Mouse (Mus musculus) c-Kit-positive CD71-negative TER-119-negative erythroid progenitor cells, embryonic 14.5 days (primary cell): ENCODE measurements around the gene Focad.

Source experiments
- DNase-seq: peaks from one replicate; pipeline ENCODE4 v3.0.0-alpha.2; 2013; ENCODE audit warnings: low read depth

Gene Focad

DNA sequence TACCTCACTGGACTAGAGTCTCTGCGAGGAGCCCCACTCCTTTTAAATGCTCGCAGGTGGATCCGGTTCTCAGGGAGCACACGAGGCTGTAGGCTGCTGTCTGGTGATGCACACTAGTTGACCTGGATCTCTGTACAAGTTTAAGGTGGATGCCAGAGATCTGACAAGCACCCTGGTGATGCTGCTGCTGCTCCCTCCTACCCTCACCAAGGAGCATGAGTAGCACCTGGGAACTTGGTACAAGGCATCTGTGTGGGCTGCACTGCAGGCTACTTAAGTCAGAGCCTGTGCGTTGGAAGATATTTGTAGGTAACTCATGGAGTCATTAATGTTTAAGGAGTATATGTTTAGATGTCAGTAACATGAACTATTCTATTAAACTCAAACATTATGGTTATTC lies 62.5 kb downstream of the Focad start:
- no peak for DNase-seq

DNA sequence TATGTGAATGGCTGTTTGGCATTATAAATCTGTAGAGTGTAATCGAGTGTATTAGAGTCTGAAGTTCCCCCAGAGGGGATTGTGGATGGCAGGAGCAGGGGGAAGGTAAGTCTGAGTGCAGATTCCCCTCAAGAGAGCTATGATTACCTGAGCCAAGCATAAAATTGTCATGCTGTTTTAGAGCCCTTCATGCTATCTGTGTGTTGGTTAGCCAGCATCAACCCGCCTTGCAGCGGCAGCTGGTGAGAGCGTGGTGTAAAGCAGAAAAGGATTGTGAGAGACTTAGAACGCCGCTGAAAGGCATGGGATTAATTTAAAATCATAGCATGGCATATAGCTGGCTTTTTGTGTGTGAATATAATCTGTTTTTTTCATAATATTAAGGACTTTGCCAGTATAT lies 63.2 kb downstream of the Focad start:
- no peak for DNase-seq

DNA sequence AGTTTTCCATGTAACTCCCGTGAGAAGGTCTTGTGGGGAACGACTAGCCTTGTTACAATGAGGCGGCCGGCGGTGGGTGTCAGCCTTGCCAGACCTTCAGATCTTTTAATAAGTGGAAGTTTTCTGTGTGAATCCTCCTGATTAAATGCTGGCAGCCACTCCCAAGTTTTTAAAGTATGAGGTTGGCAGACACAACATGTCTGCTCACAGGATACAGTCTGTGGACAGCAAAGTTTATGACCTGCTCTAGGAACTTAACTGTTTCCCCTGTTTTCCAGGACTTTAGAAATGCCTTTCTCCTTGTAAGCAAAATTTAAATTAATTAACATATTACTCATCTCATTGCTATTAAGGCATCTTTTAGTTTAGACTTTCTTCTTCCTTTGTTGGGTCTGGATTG lies 64.8 kb downstream of the Focad start:
- no peak for DNase-seq

DNA sequence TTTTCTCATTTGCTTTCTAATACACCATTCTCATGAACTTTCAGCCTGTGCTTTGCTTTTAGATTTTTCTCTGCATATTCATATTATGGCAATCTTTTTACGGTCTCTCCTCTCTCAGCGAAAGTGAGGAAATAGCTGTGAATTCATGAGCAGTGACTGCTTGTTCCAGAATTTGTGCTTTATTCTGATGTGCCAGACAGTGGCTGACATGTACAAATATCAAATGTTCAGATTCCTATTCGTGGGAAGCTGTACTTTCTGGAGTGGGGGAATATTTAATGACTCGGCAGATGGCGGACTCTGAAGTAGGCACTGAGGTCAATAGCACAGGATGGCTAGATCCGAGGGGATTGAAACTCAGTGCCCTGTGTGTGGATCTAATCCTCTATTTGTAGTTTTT lies 65.3 kb downstream of the Focad start:
- no peak for DNase-seq

DNA sequence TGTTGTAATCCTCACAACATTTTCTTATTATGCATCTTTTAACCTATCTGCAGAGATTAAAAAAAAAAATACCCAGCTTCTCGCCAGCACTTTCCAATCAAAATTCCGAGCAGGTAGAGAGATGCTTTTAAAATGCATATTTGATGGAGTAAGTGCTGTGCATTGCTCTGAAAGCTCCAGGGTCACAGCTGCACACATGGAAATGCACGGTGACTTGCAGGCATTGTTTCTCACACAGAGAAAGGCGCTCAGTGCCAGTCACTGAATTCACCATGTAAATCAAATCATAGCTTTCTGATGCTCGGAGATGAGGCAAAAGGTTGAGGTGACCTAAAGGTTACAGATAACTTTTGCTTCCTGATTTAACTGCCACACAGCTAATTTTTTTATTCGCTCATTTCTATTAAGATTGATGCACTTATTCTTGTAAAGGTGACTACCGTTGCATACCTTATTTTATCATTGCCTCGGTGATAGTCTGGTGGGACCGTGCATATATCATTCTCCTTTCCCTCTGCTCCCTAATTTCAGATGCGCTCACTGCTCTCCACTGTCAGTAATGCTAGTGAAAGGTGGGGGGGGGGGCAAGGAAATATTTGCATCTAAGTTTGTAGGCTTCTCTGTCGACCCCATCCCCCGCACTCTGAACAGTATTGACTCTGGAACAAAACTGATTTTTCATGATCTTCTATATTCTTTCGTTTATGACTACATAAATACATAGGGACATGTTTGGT lies 69.2 kb downstream of the Focad start:
- no peak for DNase-seq

DNA sequence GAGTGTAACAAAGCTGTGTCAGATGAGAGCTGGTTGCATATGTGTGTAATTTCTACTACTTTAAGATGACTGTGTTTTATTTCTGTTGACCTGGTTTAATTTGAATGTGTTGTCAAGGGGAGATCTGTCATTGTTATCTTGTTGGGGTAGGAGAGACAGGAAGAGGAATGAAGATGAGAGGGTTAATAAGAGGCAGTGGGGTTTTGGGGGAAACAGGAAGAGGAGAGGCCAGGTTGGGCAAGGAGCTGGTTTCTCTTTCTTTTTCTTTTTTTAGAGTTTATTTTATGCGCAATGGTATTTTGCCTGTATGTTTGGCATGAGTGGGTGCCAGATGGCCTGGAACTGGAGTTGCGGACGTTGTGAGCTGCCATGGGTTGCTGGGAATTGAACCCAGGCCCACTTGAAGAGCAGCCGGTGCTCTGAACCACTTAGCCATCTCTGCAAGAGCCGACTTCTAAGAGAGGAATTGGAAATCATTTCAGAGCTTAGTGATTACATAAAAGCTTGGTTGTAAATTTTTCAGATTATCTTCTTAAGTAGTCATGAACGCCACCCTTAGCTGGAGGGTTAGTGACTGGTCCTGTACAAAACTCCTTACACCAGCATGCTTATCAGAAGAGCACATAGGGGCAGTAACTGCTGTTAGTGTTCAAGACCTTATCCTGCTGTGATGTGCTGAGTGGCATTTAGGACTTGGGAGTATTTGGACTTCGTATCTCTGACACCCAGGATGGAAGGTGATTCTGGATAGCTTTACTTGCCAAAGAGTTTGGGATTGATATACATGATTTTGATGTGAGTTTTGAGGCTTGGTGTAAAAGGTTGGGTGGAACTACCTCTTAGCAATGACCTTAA lies 72.8 kb downstream of the Focad start:
- no peak for DNase-seq

DNA sequence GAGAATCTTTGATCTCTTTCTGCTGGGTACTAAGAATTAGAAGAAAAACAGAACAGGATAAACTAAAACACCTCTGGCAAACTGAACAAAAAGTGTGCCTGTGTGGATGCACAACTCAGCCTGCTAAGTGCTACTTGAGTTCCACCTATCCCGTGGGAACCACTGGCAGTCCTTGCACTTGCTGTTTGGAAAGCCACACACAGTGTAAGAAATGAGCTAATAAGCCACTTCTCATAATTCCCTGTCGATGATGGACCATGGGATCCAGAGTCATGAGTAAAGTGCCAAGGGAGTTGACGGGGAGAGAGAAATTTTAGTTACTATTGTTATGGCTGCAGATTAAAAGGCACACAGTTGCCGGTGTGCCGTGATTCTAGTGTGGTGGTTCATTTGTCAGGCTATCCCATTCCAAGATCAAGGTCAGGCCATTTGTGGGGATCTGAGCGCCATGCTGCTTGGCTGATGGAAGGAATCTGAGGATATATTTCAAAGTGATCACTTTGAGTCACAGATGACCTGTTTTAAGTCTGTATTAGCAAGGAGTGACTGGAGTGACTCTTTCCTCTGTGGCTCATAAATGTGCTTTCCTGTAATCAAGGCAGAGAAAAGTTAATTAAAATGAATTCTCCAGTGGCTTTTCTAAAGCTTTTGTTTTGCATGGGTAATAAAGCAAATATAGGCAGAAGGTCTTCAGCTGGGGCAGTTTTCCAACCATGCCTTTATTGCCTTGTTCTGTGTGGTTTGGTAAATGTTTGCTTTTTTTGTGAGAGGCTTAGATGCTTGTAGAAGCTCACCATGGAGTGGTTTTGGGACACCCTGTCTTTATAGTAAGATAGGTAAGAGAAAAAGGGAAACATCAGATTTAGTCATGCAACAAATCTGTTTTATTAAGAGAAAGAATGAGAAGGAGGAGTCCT lies 80.9 kb downstream of the Focad start:
- no peak for DNase-seq

DNA sequence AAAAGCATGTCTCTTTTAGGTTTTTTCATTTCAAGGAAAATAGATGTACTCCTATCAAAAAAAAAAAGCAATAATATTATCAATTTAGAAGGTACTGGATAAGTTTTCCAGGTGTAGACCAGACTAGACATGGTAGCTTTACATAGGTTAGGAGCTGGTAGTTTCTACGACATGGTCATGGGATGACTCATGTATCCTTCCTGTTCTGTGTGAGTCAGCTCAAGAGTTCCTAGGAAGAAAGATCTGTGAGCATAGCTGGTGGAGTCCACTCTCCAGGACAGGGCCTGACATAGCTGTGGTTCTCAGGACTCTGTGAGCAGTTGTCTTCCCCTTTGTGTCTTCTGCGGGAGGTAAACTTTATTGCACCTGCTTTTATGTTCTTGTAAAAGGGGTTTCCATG lies 84.9 kb downstream of the Focad start:
- no peak for DNase-seq

DNA sequence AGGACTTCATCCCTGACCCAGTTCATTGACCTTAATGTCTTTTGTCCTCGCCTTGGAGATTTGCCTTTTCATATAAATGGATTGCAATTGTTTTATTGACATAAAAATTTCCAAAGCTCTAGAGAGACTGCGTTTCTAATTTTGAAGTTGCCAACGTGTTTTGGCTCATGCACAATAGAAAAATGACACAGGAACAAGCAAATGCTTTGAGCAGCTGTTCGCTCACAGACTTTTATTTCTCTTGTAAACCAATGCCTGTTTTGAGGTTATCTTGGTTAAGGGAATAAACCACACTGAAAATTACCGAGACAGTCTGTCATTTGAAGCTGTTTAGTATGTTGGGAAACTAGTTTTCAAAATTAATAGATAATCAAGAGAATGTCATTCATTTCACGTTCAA lies 89.9 kb downstream of the Focad start:
- no peak for DNase-seq

DNA sequence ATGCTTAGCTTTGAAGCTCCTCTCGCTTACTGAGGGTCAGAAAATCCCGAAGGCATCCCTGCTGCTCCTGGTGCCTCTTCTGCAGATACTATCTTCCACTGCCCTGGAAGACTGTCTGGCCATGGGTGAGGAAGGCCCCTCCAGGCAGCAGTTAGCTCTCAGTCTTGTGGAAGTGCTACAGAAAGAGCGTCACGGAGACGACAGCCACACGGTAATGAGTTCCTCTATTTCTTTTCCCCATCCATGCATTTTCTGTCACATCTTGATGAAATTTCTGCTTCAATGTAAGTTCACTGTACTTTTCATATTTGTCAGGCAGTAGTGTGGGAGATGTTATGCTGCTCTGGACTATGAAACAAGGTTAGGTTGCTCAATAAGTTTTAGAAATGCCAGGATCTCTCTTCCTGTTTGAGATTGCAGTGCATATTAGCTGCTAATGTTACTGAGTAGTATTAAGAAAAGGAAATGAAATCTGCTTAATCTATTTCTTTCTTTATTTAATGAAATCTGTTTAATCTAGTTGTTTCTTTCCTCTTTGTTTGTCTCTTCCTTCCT lies 91.5 kb downstream of the Focad start:
- no peak for DNase-seq

DNA sequence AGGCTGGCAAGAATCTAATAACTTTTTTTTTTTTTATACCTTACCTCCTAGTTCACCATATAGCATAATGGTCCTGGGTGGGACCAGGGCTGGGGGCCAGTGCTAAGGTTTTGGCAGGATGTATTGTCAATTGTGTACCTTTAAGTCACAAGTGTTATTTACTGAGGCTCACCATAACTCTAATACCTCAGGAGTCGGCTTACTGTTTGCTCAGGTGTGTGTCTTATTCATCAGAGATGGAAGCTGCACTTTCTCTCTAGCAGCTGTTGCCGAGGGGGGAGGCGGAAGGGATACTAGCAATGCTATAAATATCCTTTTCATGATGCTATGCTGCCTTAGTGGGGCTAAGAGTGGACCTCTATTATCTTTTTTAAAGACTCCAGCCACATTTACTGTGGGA lies 93.2 kb downstream of the Focad start:
- no peak for DNase-seq

DNA sequence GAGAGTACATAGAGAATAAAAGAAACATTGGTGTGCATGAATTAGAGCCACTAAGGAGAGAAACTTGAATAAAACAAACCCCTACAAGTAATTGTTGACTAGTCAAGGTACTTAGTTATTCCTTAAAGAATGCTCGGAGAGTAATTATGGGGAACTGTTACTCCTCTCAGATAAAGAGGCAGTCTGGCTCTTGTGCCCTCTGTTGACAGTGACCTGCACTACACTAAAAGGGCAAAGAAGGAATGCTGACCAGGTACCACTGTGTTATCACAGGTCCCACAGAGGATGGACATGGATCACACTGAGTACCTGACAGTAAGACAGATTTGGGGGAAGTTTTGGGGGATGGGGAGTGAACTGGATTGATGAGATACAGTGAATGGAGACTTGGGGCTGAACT lies 95.1 kb downstream of the Focad start:
- no peak for DNase-seq

DNA sequence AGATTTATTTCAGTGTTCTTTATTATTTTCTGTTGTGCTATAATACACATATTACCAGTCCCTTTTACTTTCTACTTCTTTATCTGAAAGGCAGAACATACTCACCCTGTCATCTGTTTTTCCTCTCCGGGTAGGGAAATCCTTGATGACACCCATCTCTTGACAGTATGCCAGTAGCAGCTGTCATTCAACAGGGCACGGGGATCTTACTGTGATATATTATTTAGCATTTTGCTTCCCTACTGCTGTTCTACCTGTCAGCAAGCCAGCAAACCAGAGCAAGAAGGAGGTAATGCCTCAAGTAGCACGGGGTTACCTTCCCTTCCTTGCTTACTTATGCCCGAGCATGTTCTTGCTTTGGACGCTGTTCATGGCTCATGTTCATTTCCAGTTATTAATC lies 99.8 kb downstream of the Focad start:
- DNase-seq = no peak

DNA sequence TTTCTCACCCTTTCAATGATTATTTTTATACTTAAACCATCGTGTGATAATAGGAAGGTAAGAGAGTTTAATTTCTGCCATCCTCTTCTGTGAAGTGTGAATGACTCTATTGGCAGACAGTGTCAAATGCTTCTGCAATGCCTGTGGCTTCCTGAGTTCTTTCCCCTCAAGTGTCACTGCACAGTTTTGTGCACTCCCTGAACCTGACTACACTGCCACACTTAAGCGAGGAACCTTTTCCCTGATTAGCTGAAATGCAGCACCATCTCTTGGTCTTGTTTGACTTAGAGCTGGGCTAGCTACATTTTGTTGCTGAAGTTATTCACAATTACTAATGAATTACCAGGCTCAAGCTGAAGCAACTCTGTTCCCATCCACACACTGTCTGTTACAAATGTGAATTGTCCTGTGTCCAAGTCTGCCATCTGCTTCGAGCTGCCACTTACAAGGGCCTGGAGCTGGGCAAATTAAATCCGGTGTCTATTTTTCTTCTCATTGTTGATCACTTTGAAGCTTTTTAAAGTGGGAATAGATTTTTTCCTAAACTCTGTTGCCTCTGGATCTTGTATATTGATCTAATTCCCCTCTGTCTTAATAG lies 101.6 kb downstream of the Focad start:
- DNase-seq = no peak

DNA sequence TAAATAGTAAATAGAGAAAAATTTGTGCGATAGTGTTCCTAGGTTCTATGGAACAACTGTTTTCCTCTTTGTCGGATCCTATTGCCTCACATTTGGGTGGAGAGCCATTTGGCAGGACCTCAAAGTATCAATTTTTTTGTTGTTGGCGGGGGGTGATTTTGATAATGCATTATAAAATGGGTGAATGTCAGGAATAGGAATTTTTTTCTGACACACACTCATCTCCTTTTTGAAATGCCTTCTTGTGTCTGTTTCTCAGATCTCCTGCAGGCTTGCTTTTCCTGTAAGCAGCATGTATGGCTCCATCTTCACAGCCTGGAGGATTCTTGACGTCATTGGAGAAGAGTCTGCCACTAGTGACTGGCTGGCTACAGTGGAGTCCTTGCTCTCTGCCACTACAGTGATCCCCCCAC lies 102.1 kb downstream of the Focad start:
- DNase-seq = no peak

DNA sequence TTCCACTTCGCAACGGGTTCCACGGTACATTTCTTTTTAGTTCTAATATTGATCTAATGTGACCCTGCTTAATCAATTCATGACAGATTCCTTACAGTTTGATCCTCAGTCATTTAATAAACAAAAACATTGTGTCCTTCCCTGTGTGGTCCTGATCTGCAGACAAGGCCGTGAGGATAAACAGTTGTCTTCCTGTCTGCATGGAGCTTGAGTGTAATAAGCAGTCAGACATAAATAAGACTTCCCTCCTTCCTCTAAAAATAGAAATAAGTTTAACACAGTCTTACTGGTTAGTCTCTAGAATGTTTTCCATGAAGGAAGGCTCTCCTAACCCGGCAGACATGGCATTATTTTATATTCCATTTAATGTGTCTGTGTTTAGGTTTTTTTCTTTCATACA lies 102.8 kb downstream of the Focad start:
- no peak for DNase-seq

DNA sequence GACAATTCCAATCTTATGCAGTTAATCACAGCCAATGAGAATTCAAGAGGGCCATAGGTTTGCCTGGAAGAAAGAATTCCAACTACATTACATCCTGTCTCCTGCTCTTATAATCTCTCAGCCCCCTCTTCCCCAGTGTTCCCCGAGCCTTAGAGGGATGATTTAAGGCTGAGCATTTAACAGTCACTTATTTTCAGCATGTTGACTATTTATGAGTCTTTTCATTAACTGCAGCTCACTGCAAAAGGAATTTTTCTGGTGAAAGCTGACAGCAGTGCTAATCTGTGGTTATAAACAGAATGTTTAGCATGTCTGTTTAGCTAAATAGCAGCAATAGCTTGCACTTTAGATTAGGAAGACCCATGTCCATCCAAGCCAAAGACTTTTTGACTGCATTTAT lies 104.8 kb downstream of the Focad start:
- DNase-seq = no peak

DNA sequence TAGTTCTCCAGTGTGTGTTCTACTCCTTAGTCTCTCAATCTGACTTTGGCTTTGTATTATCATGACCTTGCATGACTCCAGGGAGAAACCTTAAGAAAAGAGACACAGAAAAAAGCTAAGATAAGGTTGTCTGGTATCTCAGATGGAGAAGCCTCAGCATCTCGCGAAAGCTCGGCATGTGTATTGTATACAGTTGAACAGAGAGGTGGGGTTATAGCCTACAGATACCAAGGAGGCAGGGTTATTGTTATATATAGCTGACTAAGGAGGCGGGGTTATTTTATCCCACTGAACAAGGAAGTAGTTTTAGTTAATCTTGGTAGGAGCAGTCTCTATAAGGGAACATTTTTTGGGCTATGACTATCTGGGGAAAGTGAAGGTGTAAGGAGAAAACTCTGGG lies 106.6 kb downstream of the Focad start:
- DNase-seq = no peak

DNA sequence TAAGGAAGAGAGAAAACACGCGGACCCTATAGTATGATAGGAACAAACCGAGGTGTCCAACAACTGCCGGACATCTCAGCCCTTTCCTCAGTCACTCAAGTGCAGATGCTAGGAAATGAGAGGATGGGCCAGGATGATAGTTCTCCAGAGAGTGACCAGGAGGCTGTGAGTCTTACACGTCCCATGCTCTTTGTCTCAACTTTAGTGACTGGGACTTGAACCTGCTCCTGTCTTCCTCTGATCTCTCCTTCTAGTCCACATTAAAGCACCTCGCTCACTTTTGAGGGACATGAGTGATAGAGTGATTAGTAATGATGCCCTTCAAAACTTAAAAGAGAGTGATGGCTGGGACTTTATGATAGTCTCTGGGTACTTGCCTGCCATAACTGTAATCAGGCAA lies 114.2 kb downstream of the Focad start:
- no peak for DNase-seq

DNA sequence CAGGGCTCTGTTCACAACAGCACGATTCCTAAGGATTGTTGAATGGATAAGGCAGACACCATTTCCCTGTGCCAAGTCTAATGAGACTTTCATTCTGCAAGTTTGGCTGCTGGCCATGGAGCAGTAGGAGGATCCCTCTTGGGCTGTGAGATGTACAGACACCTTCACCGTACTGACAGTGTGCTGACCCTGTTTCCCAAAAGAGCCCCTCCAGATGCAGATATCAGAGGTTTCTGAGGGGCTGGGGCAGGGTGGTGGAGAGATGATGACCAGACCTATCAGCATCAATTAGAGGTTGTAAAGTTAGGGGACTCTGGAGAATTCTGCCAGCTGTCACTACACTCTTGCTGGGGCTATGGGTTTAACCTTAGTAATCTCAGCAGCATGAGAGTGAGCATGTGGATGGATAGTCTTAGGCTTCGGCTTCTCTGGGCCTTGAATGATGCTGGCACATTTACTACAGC lies 115.0 kb downstream of the Focad start:
- no peak for DNase-seq

DNA sequence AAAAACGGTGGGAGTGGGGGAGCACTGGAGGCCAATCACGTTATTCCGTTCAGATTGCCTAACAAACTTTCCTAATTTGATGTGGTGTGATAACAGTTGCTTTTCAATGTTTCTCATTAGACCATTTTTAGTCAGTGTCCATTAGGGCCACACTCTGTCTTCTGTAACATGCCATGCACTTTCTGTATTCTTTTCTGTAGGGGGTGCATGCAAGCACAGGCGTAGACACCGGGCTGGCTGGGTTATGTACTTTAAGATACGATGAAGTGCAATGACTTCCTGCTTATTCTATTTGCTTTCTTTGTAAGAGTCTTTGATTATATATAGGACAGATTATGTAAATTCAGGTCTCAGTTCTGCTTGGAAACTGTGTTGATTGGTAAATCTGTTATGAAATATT lies 116.2 kb downstream of the Focad start:
- DNase-seq = no peak
